Mouse (Mus musculus): Measurements from ENCODE around the gene Lysmd4.

DNA sequence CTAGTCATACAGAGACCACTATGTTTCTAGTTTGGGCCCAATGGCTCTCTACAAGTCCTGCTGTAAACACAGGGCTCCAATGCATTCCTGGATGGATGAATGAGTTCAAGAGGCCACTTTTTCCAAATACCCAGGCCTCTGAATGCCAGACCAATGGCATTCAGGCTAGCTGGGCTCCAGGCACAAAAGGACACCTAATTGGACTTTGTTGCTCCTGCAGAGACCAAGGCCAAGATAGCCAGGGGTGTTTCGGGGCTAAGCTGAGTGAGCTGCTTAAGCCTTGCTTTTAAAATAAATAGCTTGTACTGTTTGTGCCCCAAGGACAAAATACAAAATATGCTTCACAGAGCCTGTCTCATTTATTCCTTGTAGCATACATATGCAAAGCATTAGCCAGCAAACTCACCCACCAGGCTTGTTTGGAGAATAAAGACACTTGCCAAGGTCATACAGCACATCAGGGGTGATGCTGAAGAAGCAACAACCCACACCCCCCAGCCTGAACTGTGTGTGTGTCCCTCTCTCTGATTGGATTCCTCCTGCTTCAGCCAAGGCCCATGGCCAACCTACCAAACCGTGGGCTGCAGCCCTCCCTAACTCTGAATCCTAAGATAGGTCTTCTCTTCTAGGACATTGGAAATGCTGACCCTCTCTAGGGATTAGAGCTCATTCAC, 48.7 kb upstream of the Lysmd4 start:
- TF ChIP-seq CTCF (IDR thresholded peaks at IDR 0.05; ENCODE audit: control insufficient read depth, insufficient read depth, insufficient read length) (no peak), MYOD1 (IDR thresholded peaks at IDR 0.05; ENCODE audit: control insufficient read depth, insufficient read length, low read depth) (no peak), MAX (IDR thresholded peaks at IDR 0.05) (no peak), USF1 (IDR thresholded peaks at IDR 0.05; ENCODE audit: low read depth) (no peak), MYOG (IDR thresholded peaks at IDR 0.05; ENCODE audit: control insufficient read depth, extremely low read depth, insufficient read length) (no peak)

Data from C2C12 (cell line).